Mouse (Mus musculus): ENCODE measurements around the gene Psg16.

The Psg16 gene

GRCm38 (mm10) chr7:17073904-17074615 lies at the start of gene Psg16:
Gene Psg16, plus strand, starts transcription at chr7:17074040.
- DNase-seq = peak; percentile 69

- DNase-seq = peak; percentile 56
These were observed 49.7 kb upstream of the Psg16 start for GRCm38 (mm10) chr7:17024141-17024540.

- DNase-seq = peak; percentile 77
These were observed 48.9 kb upstream of the Psg16 start for GRCm38 (mm10) chr7:17024814-17025504.

GRCm38 (mm10) chr7:17025505-17025894 lies 48.3 kb upstream of the Psg16 start:
- DNase-seq = no peak

- no peak for DNase-seq
These were observed 47.8 kb upstream of the Psg16 start for GRCm38 (mm10) chr7:17025896-17026622.

- no peak for DNase-seq
These were observed 46.9 kb upstream of the Psg16 start for GRCm38 (mm10) chr7:17026710-17027587.

GRCm38 (mm10) chr7:17027588-17028343 lies 46.1 kb upstream of the Psg16 start, which contains the start of gene Ppp5c:
Gene Ppp5c, minus strand, starts transcription at chr7:17027924.
- DNase-seq = peak; percentile 91

- no peak for DNase-seq
These were observed 44.9 kb upstream of the Psg16 start for GRCm38 (mm10) chr7:17028923-17029322.

- no peak for DNase-seq
These were observed 43.6 kb upstream of the Psg16 start for GRCm38 (mm10) chr7:17030239-17030638.

- DNase-seq = no peak
These were observed 35.7 kb upstream of the Psg16 start for GRCm38 (mm10) chr7:17038018-17038695.

- DNase-seq = no peak
These were observed 34.5 kb upstream of the Psg16 start for GRCm38 (mm10) chr7:17039373-17039772.

GRCm38 (mm10) chr7:17045743-17046142 lies 28.1 kb upstream of the Psg16 start:
- DNase-seq = no peak

- no peak for DNase-seq
These were observed 26.7 kb upstream of the Psg16 start for GRCm38 (mm10) chr7:17047041-17047682.

GRCm38 (mm10) chr7:17048431-17049190 lies 25.2 kb upstream of the Psg16 start:
- no peak for DNase-seq

- no peak for DNase-seq
These were observed 23.3 kb upstream of the Psg16 start for GRCm38 (mm10) chr7:17050491-17050890.

- DNase-seq = peak; percentile 80
These were observed 22.8 kb upstream of the Psg16 start for GRCm38 (mm10) chr7:17050933-17051594.

GRCm38 (mm10) chr7:17054325-17054989 lies 19.4 kb upstream of the Psg16 start:
- DNase-seq = no peak

GRCm38 (mm10) chr7:17055287-17055946 lies 18.4 kb upstream of the Psg16 start:
- no peak for DNase-seq

Measured in kidney, adult 18-20 months (tissue).